Mouse (Mus musculus): ENCODE results near the gene Mast3.

GRCm38 (mm10) chr8:70749097-70749674 lies 55.7 kb downstream of the Mast3 start:
- TF ChIP-seq CTCF (IDR thresholded peaks at IDR 0.05; ENCODE audit: extremely low read depth, insufficient read depth, insufficient read length, insufficient replicate concordance) (no peak), POLR2A (IDR thresholded peaks at IDR 0.05; ENCODE audit: low read depth, low read length) (no peak)

All from spleen, adult 2 months (tissue).